Mouse (Mus musculus) neural tube, embryonic 13.5 days (tissue): Measurements from ENCODE around the gene Acot7. TPM values are rescaled to one million over a fixed set of nuclear protein-coding genes. Genes with fewer than 3 reads are reported as not detected.
A peak's percentile ranks its signal among the peaks of the same experiment; 100 is the strongest.

Experiments used
- ATAC-seq: fragments of 200-750 bp; cut with Nextera tagmentation; 2 replicates; pipeline ENCODE4 v1.8.0; 2017; ENCODE audit warnings: low read depth, mild to moderate bottlenecking, moderate TSS enrichment, moderate library complexity
- H3K27ac ChIP-seq: fragments of 300-500 bp; sonication (generic); replicated peaks from 2 replicates; pipeline ENCODE4 v1.5.1; 2015; ENCODE audit warnings: moderate library complexity, mild to moderate bottlenecking, inconsistent platforms
- H3K27me3 ChIP-seq: fragments of 300-500 bp; sonication (generic); 2 replicates; pipeline ENCODE4 v1.6.1; 2015; ENCODE audit warnings: mild to moderate bottlenecking, inconsistent platforms
- H3K36me3 ChIP-seq: fragments of 300-500 bp; sonication (generic); 2 replicates; pipeline ENCODE4 v1.6.1; 2015; ENCODE audit warnings: mild to moderate bottlenecking, inconsistent platforms
- H3K4me1 ChIP-seq: fragments of 300-500 bp; sonication (generic); replicated peaks from 2 replicates; pipeline ENCODE4 v1.6.1; 2015; ENCODE audit warnings: inconsistent platforms
- H3K4me2 ChIP-seq: fragments of 300-500 bp; sonication (generic); 2 replicates; pipeline ENCODE4 v1.6.1; 2015; ENCODE audit warnings: inconsistent platforms, mild to moderate bottlenecking, moderate library complexity
- H3K4me3 ChIP-seq: fragments of 300-500 bp; sonication (generic); 2 replicates; pipeline ENCODE4 v1.5.1; 2015; ENCODE audit warnings: mild to moderate bottlenecking, inconsistent platforms
- H3K9ac ChIP-seq: fragments of 300-500 bp; sonication (generic); 2 replicates; pipeline ENCODE4 v1.6.1; 2015; ENCODE audit warnings: moderate library complexity, mild to moderate bottlenecking, inconsistent platforms
- H3K9me3 ChIP-seq: fragments of 300-500 bp; sonication (generic); 2 replicates; pipeline ENCODE4 v1.6.1; 2016; ENCODE audit warnings: inconsistent platforms
- WGBS: fragments of 180-500 bp; shearing (Covaris S2); methylation state at CpG from one replicate; pipeline ENCODE4 v1.1.7; 2015; 5-methylcytosine and 5-hydroxymethylcytosine counted together
- polyA plus RNA-seq: library from polyadenylated mRNA; unstranded; fragments of >200 nt; fragmentation: Nextera tagmentation; extraction: Ambion mirVana; gene quantifications from 2 replicates; pipeline ENCODE4 v1.2.1, GENCODE M21; 2015

Gene Acot7
- polyA plus RNA-seq, 1 experiment from 2014 or later = 346 TPM

DNA sequence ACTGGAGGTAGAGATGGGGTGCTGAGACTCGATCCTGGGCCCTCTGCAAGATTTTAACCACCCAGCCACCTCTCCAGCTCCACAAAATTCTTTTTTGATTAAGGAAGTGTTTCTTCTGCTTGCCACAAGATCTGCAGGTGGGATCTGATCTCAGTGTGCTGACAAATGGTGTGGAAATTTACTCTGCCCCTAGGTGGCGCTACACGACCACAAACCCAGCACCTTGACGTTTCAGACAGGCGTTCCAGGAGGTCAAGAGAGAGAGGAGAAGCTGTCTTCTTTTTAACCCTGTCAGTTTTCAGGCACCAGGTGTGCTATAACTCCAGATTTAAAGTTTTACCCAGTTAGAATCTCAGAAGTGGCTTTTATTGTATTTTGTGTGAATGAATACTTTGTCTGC is 4.9 kb upstream of the Acot7 start:
- Histone ChIP-seq H3K9me3 (no peaks in the 10 kb centered on the region), H3K27me3 (peaks cover 63% of the 10 kb centered on the region), H3K27ac (no peak overlapping the region), H3K4me3 (no peak overlapping the region), H3K36me3 (no peaks in the 10 kb centered on the region), H3K4me1 (peaks cover 8% of the 10 kb centered on the region), H3K9ac (no peak overlapping the region), H3K4me2 (no peak overlapping the region)
- ATAC-seq = no peak
- WGBS = under 1% methylated on average over 5 of the region's 5 CpGs

DNA sequence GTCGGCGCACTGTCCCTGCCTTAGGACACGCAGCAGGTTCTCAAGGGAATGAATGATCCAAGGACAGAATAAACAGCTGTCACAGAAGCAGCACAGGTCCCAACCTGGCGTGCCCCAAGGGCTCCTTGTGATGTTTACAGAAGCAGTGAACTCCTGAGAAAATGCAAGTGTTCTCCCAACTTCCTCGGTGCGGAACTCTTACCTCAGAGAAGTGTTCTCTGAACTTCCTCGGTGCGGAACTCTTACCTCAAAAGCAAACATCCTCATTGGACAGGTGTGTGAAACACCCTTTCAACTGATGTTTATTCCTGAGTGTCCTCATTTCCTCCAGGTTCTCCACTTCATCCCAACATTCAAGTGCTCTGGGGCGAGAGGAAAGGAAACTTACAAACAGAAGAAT is 4.0 kb upstream of the Acot7 start:
- Histone ChIP-seq H3K4me1 (peaks cover 15% of the 10 kb centered on the region), H3K4me2 (no peak overlapping the region), H3K36me3 (no peaks in the 10 kb centered on the region), H3K9me3 (no peaks in the 10 kb centered on the region), H3K9ac (no peak overlapping the region), H3K27ac (no peak overlapping the region), H3K27me3 (peaks cover 63% of the 10 kb centered on the region), H3K4me3 (no peak overlapping the region)
- no peak for ATAC-seq
- WGBS = 88% methylated on average over 9 of the region's 9 CpGs

DNA sequence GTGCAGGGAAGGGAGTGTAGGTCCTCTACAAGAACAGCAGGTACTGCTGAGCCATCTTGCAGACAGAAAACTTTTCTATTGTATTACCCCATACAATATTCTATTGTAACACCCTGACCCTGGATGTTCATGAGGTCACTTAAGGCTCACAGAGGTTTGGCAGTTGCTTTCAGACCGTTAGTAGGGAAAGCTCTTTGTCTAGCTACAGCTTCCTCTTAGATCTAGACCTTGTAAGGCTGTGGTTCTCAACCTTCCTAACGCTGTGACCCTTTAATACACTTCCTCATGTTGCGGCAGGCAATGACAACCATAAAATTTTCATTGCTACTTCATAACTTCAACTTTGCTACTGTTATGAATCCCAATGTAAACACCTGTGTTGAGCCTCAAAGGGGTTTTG is 1.3 kb upstream of the Acot7 start:
- no peak overlapping the region for H3K4me3 ChIP-seq
- 87% methylated on average over 3 of the region's 3 CpGs for WGBS
- H3K4me1 ChIP-seq = peaks cover 35% of the 10 kb centered on the region
- no peaks in the 10 kb centered on the region for H3K9me3 ChIP-seq
- ATAC-seq = no peak
- H3K36me3 ChIP-seq = no peaks in the 10 kb centered on the region
- H3K27me3 ChIP-seq = peaks cover 46% of the 10 kb centered on the region
- H3K4me2 ChIP-seq = no peak overlapping the region
- H3K9ac ChIP-seq = no peak overlapping the region
- H3K27ac ChIP-seq = no peak overlapping the region

DNA sequence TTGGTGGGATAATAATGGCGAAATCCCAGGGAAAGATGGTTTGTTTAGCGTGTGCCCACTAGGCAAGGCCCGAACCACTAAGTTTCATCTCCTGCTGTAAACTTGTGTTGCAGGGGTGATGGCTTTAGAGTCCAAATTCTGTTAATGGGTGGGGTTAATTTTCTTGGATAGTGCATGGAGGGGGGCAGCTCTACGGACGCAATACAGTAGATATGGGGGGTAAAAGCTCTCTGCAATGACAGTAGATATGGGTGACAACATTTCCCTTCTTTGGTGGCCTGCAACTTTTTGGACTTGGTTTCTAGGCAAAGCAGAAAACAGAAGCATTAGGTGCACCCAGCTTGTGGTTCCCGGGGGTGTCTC is 779 bp upstream of the Acot7 start:
- H3K4me3 ChIP-seq = peak overlapping the region; percentile 78
- H3K36me3 ChIP-seq = peaks cover under 1% of the 10 kb centered on the region; the same call in 1 of the 2 replicates
- H3K27me3 ChIP-seq = peaks cover 45% of the 10 kb centered on the region
- no peak for ATAC-seq
- peaks cover 35% of the 10 kb centered on the region for H3K4me1 ChIP-seq
- peak overlapping the region; percentile 91 for H3K27ac ChIP-seq
- no peaks in the 10 kb centered on the region for H3K9me3 ChIP-seq
- H3K4me2 ChIP-seq = peak overlapping the region; percentile 90
- peak overlapping the region; percentile 85 for H3K9ac ChIP-seq
- 71% methylated on average over 6 of the region's 6 CpGs for WGBS

DNA sequence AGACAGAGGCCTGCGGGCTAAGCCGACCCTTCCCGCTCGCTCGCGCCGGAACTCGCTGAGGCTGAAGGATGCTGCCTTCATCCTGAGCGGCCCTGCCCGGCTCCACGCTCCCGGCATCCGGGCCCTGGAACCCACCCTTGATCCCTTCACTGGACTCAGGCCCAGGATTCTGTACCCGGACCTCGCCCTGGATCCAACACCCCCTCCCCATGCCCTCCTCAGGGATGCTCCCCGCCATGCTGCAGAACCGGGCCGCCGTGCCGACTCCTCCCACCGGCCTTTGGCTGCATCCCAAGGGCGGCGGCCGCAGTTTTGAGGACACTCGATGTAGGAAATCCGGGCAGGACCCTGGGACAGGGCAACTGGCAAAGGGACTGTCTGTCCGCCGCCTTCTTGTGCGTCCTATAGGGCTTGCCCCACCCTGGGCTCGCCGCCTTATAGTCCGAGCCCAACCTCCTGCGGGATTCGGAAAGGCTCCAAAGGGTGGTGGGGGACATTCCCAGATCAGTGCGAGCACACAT is 470 bp downstream of the Acot7 start:
- peaks cover 36% of the 10 kb centered on the region for H3K27me3 ChIP-seq

DNA sequence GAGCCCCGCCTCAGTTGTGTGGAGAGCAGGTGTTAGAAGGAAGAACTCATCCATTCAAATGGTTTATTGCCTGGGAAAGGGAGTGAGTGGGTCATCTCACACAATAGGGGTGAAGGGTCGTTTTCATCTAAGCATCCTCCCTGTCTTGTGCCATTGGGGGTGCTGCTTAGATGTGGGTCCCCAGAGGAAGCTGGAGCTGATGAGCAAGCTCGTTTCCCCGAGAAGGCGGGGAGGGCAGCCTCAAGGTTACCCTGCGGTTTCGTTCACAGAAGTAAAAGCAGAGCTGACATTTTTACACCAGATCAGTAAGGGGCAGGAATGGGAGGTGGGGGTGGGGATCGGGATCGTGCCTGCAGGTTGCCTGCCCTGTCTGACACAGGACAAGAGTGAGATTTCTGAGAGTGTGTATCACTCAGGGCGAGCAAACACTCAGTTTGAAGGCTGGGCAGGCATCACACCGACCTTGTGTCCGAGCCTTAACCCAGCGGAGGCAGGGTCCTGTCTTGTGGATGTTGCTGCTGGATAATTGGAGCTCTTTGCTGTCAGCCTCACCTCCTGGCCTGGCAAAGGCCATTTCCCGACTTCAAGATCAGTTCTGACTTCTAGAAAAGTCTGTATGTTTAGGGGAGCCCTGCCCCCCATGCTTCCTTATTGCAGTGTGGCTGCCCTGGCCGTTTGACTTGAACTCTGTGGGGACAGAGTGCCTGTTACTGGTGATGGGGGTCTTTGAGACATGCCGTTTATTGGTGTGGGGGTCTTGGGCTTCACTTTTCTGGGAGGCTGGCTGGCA is 1.2 kb downstream of the Acot7 start:
- 11% methylated on average over 16 of the region's 16 CpGs for WGBS
- peak overlapping the region; percentile 85 for H3K9ac ChIP-seq
- no peak for ATAC-seq
- H3K27me3 ChIP-seq = peaks cover 29% of the 10 kb centered on the region
- peak overlapping the region; percentile 83 for H3K27ac ChIP-seq
- H3K4me3 ChIP-seq = peak overlapping the region; percentile 78
- peaks cover 35% of the 10 kb centered on the region for H3K4me1 ChIP-seq
- H3K9me3 ChIP-seq = no peaks in the 10 kb centered on the region
- peak overlapping the region; percentile 90 for H3K4me2 ChIP-seq
- H3K36me3 ChIP-seq = peaks cover 6% of the 10 kb centered on the region; the same call in 1 of the 2 replicates

More for the DNA sequence above, 470 bp downstream of the Acot7 start:
- H3K4me2 ChIP-seq = peak overlapping the region; percentile 90
- H3K27ac ChIP-seq = peak overlapping the region; percentile 83
- no peaks in the 10 kb centered on the region for H3K9me3 ChIP-seq
- peak overlapping the region; percentile 85 for H3K9ac ChIP-seq
- WGBS = 0% methylated on average over 34 of the region's 35 CpGs
- peak; percentile 69 for ATAC-seq
- peaks cover 6% of the 10 kb centered on the region; the same call in 1 of the 2 replicates for H3K36me3 ChIP-seq
- peak overlapping the region; percentile 78 for H3K4me3 ChIP-seq
- H3K4me1 ChIP-seq = peaks cover 35% of the 10 kb centered on the region

DNA sequence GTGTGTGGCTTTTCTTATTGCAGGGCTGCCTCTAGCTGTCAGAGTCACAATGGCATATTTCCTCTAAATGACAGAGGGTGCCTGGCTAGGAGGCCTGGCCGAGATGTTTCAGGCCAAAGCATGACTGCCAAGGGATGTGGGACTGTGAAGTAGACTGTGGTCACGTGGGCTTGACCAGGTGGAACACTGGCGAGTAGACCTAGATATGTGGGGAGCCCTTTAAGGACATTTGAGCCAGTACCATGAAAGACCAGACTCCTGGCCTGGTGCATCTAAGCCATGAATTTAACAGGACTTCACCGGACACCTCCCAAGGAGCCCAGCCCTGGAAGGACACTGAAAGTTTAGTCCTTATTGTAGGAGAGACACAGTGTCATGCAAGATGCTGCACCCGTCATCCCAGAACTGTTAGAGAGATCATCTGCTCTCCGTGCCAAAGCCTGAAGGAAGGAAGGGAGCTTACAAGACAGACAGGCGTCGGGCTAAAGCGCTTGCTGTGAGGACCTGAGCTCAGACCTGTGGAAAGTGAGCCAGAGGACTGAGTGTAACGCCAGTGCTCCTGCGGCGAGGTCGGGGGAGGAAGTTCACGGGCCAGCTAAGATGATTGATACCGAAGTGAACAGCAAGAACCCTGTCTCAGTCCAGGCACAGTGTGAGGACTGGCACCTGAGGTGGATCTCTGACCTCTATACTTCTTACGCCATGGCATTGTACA is 2.2 kb downstream of the Acot7 start:
- ATAC-seq = no peak
- H3K27me3 ChIP-seq = peaks cover 19% of the 10 kb centered on the region
- peak overlapping the region; percentile 90 for H3K4me2 ChIP-seq
- H3K9me3 ChIP-seq = no peaks in the 10 kb centered on the region
- peaks cover 6% of the 10 kb centered on the region; the same call in 1 of the 2 replicates for H3K36me3 ChIP-seq
- peak overlapping the region; percentile 85 for H3K9ac ChIP-seq
- WGBS = 84% methylated on average over 16 of the region's 16 CpGs
- H3K4me3 ChIP-seq = peak overlapping the region; percentile 78
- no peak overlapping the region for H3K27ac ChIP-seq
- peaks cover 43% of the 10 kb centered on the region for H3K4me1 ChIP-seq

DNA sequence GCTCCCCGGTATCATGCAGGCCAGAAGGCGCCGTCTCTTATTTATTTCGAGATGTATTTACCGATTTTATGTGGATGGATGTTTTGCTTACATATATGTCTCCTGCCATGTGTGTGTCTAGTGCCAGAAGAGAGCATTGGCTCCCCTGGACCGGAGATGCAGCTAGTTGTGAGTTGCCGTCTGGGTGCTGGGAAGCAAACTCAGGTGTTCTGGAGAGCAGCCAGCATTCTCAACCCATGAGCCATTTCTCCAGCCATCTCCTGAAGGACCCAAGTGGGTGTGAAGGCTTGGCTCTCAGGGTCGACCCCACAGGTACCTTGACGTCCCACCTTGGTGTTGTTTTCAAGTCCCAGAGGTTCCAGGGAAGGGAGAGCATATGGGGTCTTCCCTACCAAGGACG is 4.3 kb downstream of the Acot7 start:
- H3K4me1 ChIP-seq = peaks cover 57% of the 10 kb centered on the region
- no peak overlapping the region for H3K9ac ChIP-seq
- ATAC-seq = no peak
- H3K36me3 ChIP-seq = peaks cover 6% of the 10 kb centered on the region; the same call in 1 of the 2 replicates
- no peaks in the 10 kb centered on the region for H3K27me3 ChIP-seq
- no peak overlapping the region for H3K4me3 ChIP-seq
- H3K27ac ChIP-seq = no peak overlapping the region
- WGBS = 89% methylated on average over 10 of the region's 10 CpGs
- H3K4me2 ChIP-seq = no peak overlapping the region
- no peaks in the 10 kb centered on the region for H3K9me3 ChIP-seq

DNA sequence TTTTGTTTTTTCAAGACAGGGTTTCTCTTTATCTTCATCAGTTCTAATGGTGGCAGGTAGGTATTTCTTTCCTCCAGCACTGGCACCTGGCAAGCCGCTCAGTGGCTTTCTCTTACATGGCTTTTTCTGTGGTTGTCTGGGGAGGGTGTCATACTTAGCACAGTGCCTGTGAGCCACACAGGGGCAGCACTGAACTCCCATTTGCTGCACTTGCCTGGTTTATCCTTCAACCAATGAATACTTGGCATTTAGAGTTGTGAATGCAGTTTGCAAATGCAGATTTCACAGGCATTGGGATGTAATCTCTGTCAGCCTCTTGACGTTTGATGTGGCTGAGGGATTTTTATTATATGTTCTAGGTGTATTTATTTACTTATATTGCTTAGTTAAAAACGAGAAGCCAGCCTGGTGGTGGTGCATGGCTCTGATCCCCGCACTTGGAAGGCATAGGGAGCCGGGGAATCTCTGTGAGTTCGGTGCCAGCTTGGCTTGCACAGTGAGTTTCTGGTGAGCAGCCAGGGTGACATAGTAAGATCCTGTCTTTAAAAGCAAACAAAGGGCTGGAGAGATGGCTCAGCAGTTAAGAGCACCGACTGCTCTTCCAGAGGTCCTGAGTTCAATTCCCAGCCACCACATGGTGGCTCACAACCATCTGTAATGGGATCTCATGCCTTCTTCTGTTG is 6.6 kb downstream of the Acot7 start:
- Histone ChIP-seq H3K4me1 (peaks cover 40% of the 10 kb centered on the region), H3K27me3 (no peaks in the 10 kb centered on the region), H3K4me3 (no peak overlapping the region), H3K9me3 (no peaks in the 10 kb centered on the region), H3K9ac (no peak overlapping the region), H3K36me3 (peaks cover 6% of the 10 kb centered on the region; the same call in 1 of the 2 replicates), H3K27ac (peak overlapping the region; percentile 23; the same call in 1 of the 2 replicates), H3K4me2 (no peak overlapping the region)
- ATAC-seq = no peak
- WGBS = 68% methylated on average over 7 of the region's 7 CpGs

DNA sequence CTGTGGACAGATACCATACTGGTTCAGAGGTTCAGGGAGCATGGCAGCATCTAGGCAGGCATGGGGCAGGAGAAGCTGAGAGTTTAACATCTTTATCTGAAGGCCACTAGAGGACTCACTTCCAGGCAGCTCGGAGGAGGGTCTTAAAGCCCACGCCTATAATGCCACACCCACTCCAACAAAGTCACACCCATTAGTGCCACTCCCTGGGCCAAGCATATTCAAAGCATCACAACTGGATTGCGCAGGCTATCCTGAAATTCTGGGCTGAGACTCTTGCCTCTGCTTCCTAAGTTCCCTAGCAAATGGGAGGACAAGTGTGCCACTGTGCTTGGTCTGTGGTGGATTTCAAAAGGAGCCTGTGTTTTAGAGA is 7.2 kb downstream of the Acot7 start:
- peak overlapping the region; percentile 36 for H3K4me2 ChIP-seq

DNA sequence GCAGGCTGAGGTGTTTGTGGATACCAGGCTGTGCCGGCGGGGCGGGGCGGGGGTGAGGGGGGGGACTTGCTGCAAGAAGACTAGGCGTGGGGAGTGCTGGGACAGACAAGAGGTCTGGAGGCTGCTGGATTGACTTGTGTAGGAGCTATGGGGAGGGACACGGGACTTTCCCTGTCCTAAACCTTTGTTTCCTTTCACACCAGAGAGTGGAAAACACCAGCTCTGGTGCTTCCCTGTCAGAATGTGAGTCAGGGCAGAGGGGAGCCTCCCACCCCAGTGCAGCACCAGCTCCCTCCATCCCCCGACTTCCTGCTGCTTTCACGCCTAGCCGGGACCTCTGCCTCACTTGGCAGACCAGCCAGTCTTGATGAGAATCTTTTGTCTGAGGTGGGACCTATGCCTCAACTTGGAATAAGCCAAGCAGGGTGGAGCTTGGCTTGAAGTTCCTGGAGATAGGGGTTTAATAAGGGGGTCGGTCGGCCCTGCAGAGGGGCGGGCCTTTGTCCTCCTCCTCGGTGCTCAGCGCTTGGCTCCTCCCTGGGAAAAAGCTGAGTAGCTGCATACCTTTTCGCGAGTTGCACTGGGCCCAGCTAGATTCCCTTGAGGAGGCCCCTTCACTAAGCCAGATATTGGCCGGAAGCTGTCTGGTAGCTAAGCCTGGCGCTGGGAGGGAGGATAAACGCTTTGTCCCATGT is 7.7 kb downstream of the Acot7 start:
- WGBS = 10% methylated on average over 19 of the region's 19 CpGs
- Histone ChIP-seq H3K9ac (peak overlapping the region; percentile 52), H3K4me1 (peaks cover 38% of the 10 kb centered on the region), H3K4me2 (peak overlapping the region; percentile 36), H3K36me3 (peaks cover 6% of the 10 kb centered on the region; the same call in 1 of the 2 replicates), H3K4me3 (0 out of 2 replicates have a peak overlapping the region, but pooled peaks have one; percentile 3), H3K9me3 (no peaks in the 10 kb centered on the region), H3K27me3 (no peaks in the 10 kb centered on the region), H3K27ac (peak overlapping the region; percentile 62)
- ATAC-seq = peak; percentile 77

More for the DNA sequence above, 7.2 kb downstream of the Acot7 start:
- Histone ChIP-seq H3K9me3 (no peaks in the 10 kb centered on the region), H3K27ac (peak overlapping the region; percentile 62), H3K27me3 (no peaks in the 10 kb centered on the region), H3K4me1 (peaks cover 38% of the 10 kb centered on the region), H3K36me3 (peaks cover 6% of the 10 kb centered on the region; the same call in 1 of the 2 replicates), H3K4me3 (no peak overlapping the region), H3K9ac (peak overlapping the region; percentile 52; the same call in 1 of the 2 replicates)
- WGBS = 5% methylated on average over 3 of the region's 3 CpGs
- peak; percentile 55 for ATAC-seq
